Mouse (Mus musculus): ENCODE measurements at regions not wholly inside any gene's neighbourhood (a gene's known extent, or its start where the extent isn't known, plus 50 kb on each side); places are given as distances from the start of the nearest gene placed in this dataset.

GRCm38 (mm10) chr19:32954001-32954605 is 196.8 kb downstream of the Pten start:
- TF ChIP-seq CTCF (IDR thresholded peaks at IDR 0.05; ENCODE audit: borderline replicate concordance, insufficient read depth, low read length) (no peak), POLR2A (IDR thresholded peaks at IDR 0.05; ENCODE audit: low read depth, low read length) (no peak)
